Mouse (Mus musculus): ENCODE data around the gene Nmral1. TPM values are rescaled to one million over a fixed set of nuclear protein-coding genes. Genes with fewer than 3 reads are reported as not detected.

Nmral1 gene
- polyA plus RNA-seq, 1 experiment, result 36.9 TPM

DNA sequence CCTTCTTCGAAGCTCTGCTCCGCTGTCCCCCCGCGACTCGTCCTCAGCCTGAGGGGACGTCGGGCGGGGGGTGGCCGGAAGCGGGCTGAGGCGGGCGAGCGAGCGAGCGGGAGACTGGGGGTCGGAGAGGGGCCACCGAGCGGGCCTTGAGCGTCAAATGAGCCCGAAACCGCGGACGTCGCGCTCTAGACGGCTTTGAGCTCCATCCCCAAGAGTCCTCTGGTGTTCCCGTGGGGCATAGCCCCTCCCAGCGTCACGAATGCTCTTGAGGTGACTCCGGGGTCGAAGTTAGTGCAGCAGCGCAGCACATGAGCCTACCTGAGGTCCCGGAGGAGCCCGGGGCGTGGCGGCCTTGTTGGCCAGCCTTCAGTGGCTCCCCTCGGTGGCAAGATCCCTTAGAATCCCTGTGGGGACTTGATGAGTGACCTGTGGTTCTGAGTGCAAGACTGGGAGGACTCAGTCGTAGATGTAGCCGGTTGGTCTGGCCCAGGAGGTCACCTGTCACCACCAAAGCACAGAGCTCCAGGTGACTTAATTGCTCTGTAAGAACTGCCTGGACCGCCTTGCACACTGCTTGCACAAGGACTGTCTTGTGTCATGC is 7.5 kb upstream of the Nmral1 start:
- TF ChIP-seq CTCF (IDR thresholded peaks at IDR 0.05; ENCODE audit: borderline replicate concordance, insufficient read depth, low read depth, low read length) (no peak), POLR2A (IDR thresholded peaks at IDR 0.05; ENCODE audit: borderline replicate concordance, insufficient read depth, low read length) (no peak)
- Histone ChIP-seq H3K27ac (ENCODE audit: insufficient read depth, low read length) (peak overlapping the region; percentile 57), H3K27me3 (ENCODE audit: control insufficient read depth, insufficient read depth, low read length) (no peaks in the 10 kb centered on the region), H3K4me1 (ENCODE audit: control insufficient read depth, insufficient read depth, low read length) (no peaks in the 10 kb centered on the region; the same call in 1 of the 2 replicates), H3K4me3 (replicated peaks; ENCODE audit: insufficient read depth, low read depth, low read length) (peak overlapping the region; percentile 73)
- WGBS, result under 1% methylated on average over 40 of the region's 40 CpGs
- peak in 1 of 2 experiments; percentile 50 for DNase-seq

DNA sequence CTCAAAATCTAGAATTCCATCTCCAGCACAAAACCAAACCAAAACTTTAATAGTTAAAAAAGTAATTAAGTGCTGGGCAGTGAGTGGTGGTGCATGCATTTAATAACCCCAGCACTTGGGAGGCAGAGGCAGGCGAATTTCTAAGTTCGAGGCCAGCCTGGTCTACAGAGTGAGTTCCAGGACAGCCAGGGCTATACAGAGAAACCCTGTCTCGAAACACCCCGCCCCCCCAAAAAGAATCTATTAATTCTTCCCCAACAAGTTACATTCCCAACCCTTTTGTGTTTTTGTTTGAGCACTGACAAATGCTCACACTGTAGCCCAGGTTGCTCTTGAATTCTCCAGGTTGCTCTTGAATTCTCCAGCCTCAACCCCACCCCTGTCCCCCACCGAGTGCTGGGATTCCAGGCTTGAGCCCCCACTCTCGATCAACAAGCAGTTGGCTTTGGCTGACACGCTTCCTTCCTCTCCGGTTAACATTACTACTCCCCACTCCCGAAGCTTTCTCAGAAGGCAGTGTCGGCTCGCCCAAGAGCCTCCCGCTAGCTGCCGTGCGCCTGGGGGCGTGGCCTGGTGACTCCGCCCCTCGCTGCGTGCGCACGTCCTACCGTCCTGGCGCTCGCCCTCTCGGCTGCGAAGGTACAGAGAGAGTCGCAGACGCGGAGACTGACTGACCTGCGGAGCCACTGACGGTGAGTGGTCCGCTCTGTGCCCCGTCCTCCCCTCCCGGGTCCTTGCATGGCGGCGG is 6.8 kb upstream of the Nmral1 start, which contains the start of gene Hmox2:
Gene Hmox2, plus strand, starts transcription at position 582 of the 748 bp plus-strand sequence.
- peak within 1 kb of the TSS; percentile 57 for H3K27ac ChIP-seq (ENCODE audit: insufficient read depth, low read length)
- H3K4me3 ChIP-seq (replicated peaks; ENCODE audit: insufficient read depth, low read depth, low read length), result peak within 1 kb of the TSS; percentile 73
- TF ChIP-seq CTCF (IDR thresholded peaks at IDR 0.05; ENCODE audit: borderline replicate concordance, insufficient read depth, low read depth, low read length) (no peak), POLR2A (IDR thresholded peaks at IDR 0.05; ENCODE audit: borderline replicate concordance, insufficient read depth, low read length) (peak; percentile 99)
- WGBS, result 5% methylated on average over 35 of the region's 35 CpGs
- H3K4me1 ChIP-seq (ENCODE audit: control insufficient read depth, insufficient read depth, low read length), result no peaks in the 10 kb centered on the region; the same call in 1 of the 2 replicates
- DNase-seq, result peak; percentile 94 to 95
- no peaks in the 10 kb centered on the region for H3K27me3 ChIP-seq (ENCODE audit: control insufficient read depth, insufficient read depth, low read length)

DNA sequence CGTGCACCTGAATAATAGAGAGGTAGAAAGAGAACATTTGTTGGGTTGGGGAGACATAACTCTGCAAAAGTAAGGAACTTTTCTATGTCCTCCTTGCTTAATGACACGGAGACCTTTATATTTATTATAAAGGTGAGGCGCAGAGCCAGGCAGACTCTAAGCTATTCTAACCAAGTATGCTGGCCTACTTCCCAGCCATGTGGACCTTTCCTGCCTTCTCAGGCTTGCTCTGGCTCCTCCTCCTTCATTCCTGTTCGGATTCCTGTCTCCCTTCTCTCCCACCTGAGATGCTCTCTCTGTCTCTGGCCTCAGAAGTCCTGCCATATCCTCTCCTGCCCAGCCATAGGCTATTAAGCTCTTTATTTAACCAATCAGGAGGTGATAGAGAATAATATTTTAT is 6.1 kb upstream of the Nmral1 start:
- Histone ChIP-seq H3K27me3 (ENCODE audit: control insufficient read depth, insufficient read depth, low read length) (no peaks in the 10 kb centered on the region), H3K4me3 (replicated peaks; ENCODE audit: insufficient read depth, low read depth, low read length) (no peak overlapping the region), H3K4me1 (ENCODE audit: control insufficient read depth, insufficient read depth, low read length) (no peaks in the 10 kb centered on the region; the same call in 1 of the 2 replicates), H3K27ac (ENCODE audit: insufficient read depth, low read length) (no peak overlapping the region)
- no peak for DNase-seq
- 74% methylated on average over 4 of the region's 4 CpGs for WGBS
- TF ChIP-seq CTCF (IDR thresholded peaks at IDR 0.05; ENCODE audit: borderline replicate concordance, insufficient read depth, low read depth, low read length) (no peak), POLR2A (IDR thresholded peaks at IDR 0.05; ENCODE audit: borderline replicate concordance, insufficient read depth, low read length) (no peak)

DNA sequence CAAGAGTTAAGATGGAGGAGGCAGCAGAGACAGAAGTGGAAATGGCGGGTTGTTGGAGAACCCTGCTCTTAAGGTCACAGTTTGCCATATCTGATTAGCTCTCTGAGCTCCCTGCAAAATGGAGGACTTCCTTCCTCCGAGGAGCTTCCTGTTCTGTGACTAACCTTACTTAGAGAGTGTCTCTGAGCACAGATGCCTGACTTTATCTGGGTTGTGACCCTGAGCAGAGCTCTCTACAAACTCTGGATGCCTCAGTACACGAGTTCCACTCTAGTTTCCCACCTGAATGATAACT is 3.7 kb upstream of the Nmral1 start:
- Histone ChIP-seq H3K27ac (ENCODE audit: insufficient read depth, low read length) (no peak overlapping the region), H3K4me1 (ENCODE audit: control insufficient read depth, insufficient read depth, low read length) (no peaks in the 10 kb centered on the region; the same call in 1 of the 2 replicates), H3K4me3 (replicated peaks; ENCODE audit: insufficient read depth, low read depth, low read length) (no peak overlapping the region), H3K27me3 (ENCODE audit: control insufficient read depth, insufficient read depth, low read length) (no peaks in the 10 kb centered on the region)
- TF ChIP-seq POLR2A (IDR thresholded peaks at IDR 0.05; ENCODE audit: borderline replicate concordance, insufficient read depth, low read length) (no peak), CTCF (IDR thresholded peaks at IDR 0.05; ENCODE audit: borderline replicate concordance, insufficient read depth, low read depth, low read length) (no peak)
- WGBS, result 73% methylated on average over 3 of the region's 3 CpGs
- no peak for DNase-seq

DNA sequence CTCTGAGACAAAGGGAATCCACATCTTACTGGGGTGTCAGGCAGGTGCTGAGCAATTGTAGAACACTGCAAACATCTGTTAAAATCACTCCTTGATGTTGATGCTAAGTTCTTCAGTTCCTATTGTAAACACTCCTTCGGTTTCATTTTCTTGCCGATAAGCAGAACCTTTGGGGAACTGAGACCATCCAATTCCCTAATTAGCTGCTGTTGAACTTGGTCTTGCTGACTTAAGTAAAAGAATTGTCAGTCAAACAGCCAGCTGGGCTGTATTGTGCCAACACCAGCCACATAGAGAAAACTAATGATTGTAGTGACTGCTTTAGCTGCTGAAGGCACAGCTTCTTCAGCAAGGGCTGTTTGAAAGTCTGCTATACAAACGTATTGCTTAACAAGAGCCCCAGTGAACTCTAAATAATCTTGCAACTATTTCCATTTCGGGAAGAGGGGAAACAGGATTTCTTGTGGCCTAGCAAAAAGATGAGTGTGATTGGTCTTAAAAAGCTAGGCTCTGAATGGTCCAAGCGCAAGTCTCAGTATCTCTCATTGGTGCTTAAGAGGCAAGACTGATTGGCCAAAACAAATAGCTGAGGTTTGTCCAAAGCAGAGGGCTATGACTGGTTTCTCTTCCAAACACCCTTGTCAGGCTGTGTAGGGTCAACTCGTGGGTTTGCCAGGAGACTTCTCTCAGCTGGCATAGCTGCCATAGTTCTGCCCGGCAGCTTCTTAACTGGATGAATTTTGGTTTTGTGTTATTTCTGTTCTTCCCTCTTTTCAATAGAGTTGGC is 3.2 kb upstream of the Nmral1 start:
- H3K4me1 ChIP-seq (ENCODE audit: control insufficient read depth, insufficient read depth, low read length), result no peaks in the 10 kb centered on the region; the same call in 1 of the 2 replicates
- no peak overlapping the region for H3K4me3 ChIP-seq (replicated peaks; ENCODE audit: insufficient read depth, low read depth, low read length)
- no peak for TF ChIP-seq CTCF (IDR thresholded peaks at IDR 0.05; ENCODE audit: borderline replicate concordance, insufficient read depth, low read depth, low read length)
- TF ChIP-seq POLR2A (IDR thresholded peaks at IDR 0.05; ENCODE audit: borderline replicate concordance, insufficient read depth, low read length), result no peak
- no peaks in the 10 kb centered on the region for H3K27me3 ChIP-seq (ENCODE audit: control insufficient read depth, insufficient read depth, low read length)
- WGBS, result 76% methylated on average over 7 of the region's 7 CpGs
- no peak for DNase-seq
- H3K27ac ChIP-seq (ENCODE audit: insufficient read depth, low read length), result no peak overlapping the region

DNA sequence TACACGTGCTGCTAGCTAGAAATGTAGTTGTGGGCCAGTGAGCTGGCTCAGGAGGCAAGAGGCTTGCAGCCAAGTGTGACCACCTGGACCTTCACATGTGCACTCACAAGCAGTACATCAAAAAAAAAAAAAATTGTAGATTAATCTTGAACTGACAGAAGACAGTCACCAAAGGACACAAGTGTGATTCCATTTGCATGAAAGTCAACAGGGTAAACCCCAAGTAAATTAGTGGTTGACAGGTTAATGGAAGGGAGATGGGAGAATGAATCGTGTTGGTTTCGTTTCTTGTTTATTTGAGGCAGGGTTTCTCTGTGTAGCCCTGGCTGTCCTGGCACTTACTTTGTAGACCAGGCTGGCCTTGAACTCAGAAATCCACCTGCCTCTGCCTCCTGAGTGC is 1.3 kb downstream of the Nmral1 start:
- Histone ChIP-seq H3K27ac (ENCODE audit: insufficient read depth, low read length) (no peak overlapping the region), H3K4me1 (ENCODE audit: control insufficient read depth, insufficient read depth, low read length) (peaks cover 15% of the 10 kb centered on the region), H3K27me3 (ENCODE audit: control insufficient read depth, insufficient read depth, low read length) (no peaks in the 10 kb centered on the region), H3K4me3 (replicated peaks; ENCODE audit: insufficient read depth, low read depth, low read length) (no peak overlapping the region)
- DNase-seq, result no peak
- WGBS, result 45% methylated on average over 3 of the region's 3 CpGs
- TF ChIP-seq POLR2A (IDR thresholded peaks at IDR 0.05; ENCODE audit: borderline replicate concordance, insufficient read depth, low read length), result no peak
- no peak for TF ChIP-seq CTCF (IDR thresholded peaks at IDR 0.05; ENCODE audit: borderline replicate concordance, insufficient read depth, low read depth, low read length)

DNA sequence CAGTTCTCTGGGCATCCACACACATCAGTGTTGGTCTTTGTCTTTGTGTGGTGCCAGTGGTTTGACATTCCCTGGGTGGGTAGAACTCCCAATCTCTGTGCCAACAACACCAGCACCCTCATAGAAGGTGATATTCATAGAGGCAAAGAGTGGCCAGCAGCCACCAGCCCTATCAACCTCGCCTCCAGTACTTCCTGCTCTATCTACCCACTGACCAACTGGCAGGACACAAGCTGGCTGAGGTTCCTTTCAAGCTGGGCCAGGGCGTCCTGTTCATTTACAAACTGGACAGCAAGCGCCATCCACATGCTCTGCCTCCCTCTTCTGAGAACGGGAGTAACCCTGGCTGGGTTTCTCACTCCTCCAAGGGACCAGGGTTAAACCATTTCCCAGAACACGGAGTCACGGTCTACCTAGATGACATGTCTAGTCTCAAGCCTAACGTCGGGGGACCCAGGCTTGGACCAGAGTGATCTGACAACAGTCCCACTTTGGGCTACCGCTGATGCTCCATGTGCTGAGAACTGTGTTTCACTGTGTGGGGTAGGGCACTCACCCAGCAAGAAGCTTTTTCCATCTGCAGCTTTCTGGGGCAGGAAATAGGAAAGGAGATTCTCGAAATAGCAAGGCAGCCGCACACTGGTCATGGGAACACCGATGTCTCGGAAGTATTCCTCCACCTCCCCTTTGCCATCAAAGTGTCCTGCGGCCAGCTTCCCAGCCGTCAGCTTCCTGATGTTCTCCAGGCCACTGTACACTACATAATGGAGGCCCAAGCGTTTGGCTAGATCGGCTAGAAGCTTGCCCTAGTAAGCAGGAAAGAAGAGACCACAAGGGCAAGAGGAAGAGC is 5.1 kb downstream of the Nmral1 start:
- TF ChIP-seq CTCF (IDR thresholded peaks at IDR 0.05; ENCODE audit: borderline replicate concordance, insufficient read depth, low read depth, low read length) (no peak), POLR2A (IDR thresholded peaks at IDR 0.05; ENCODE audit: borderline replicate concordance, insufficient read depth, low read length) (no peak)
- Histone ChIP-seq H3K4me3 (replicated peaks; ENCODE audit: insufficient read depth, low read depth, low read length) (no peak overlapping the region), H3K27ac (ENCODE audit: insufficient read depth, low read length) (peak overlapping the region; percentile 87), H3K4me1 (ENCODE audit: control insufficient read depth, insufficient read depth, low read length) (peaks cover 15% of the 10 kb centered on the region), H3K27me3 (ENCODE audit: control insufficient read depth, insufficient read depth, low read length) (no peaks in the 10 kb centered on the region)
- WGBS, result 37% methylated on average over 17 of the region's 17 CpGs
- DNase-seq, result peak; percentile 72 to 76

Measured in cerebellum, adult 2 months (tissue).